Mouse (Mus musculus): Measurements from ENCODE around the gene Nxf1. TPM values are rescaled to one million over a fixed set of nuclear protein-coding genes. Genes with fewer than 3 reads are reported as not detected.

Nxf1 gene
- polyA plus RNA-seq (2016; fragmentation: Nextera tagmentation; extraction: Ambion mirVana): 254 and 275 TPM in 2 replicates

- Histone ChIP-seq H3K36me3 (replicated peaks) (peaks cover 62% of the 10 kb centered on the region), H3K27ac (peak within 1 kb of the TSS; percentile 95), H3K4me1 (peaks cover 31% of the 10 kb centered on the region), H3K9me3 (no peaks in the 10 kb centered on the region), H3K4me3 (peak within 1 kb of the TSS; percentile 99), H3K27me3 (ENCODE audit: poor library complexity, severe bottlenecking) (no peaks in the 10 kb centered on the region)
- WGBS: 1% methylated on average over 75 of the region's 75 CpGs
- DNase-seq (ENCODE audit: extremely low spot score, low spot score): peak; percentile 90
Measured at GRCm38 (mm10) chr19:8756635-8757387, at the start of gene Nxf1. Nxf1 (plus strand) TSS chr19:8757073.

DNA sequence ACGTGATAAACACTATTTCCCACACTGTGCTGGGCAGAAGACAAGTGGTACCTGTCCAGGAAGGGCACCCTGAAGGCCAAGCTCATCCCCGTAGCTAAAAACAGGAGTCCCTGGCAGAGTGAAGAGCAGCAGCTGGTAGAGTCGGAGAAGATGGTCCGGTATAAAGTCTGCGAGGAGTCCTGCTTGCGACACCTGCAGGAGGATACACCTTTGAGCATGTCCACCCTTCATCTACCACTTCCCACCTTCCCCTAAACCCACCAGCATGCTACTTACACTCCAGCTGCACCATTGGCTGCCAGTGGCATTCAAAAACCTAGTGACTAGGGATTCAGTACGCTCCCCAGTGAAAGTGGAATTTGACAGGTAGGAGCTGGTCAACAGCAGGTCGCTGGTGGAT is 47.9 kb upstream of the Nxf1 start:
- Histone ChIP-seq H3K27me3 (ENCODE audit: poor library complexity, severe bottlenecking) (no peaks in the 10 kb centered on the region), H3K36me3 (replicated peaks) (peaks cover 66% of the 10 kb centered on the region), H3K27ac (no peak overlapping the region), H3K9me3 (no peaks in the 10 kb centered on the region), H3K4me1 (peaks cover 28% of the 10 kb centered on the region), H3K4me3 (no peak overlapping the region)
- WGBS: 93% methylated on average over 8 of the region's 8 CpGs
- DNase-seq (ENCODE audit: extremely low spot score, low spot score): no peak

DNA sequence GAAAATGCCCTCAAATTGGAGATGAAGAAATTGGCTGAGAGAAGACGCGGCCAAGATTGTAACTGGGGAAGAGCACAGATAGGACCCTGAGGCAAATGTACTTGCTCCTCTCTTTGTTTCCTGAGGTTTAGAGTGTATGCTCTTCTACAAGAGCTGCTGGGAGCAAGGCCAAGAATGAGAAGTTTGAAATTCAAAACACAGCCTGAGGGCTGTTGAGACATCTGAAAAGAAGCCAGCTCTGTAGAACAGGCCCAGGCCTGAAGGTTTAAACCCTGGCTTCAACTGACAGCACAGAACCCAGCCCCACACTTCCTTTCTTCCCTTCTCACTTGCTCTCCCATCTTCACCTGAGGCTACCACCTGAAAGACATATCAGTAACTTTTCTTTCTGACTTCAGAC is 46.8 kb upstream of the Nxf1 start:
- 99% methylated on average over 2 of the region's 2 CpGs for WGBS

DNA sequence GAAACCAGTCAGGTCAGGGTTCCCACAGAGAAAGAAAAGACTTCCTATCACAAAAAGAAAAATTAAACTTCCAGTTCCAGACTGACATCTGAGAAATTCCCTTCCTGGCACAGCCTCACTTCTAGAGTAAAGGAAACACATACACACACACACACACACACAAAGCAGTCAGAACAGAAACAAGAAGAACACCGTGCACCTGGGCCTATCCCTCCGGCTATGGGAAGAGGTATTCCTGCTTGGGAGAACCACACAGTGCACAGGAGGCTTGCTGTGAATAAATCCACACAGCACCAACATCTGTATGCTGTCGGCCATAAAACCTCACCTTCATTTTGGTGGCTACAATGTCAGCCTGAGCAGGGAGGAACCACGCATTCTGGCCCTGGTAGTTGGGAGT is 45.4 kb upstream of the Nxf1 start:
- peak overlapping the region; percentile 94; the same call in 1 of the 2 replicates for H3K27ac ChIP-seq
- no peaks in the 10 kb centered on the region for H3K27me3 ChIP-seq (ENCODE audit: poor library complexity, severe bottlenecking)
- no peak for DNase-seq (ENCODE audit: extremely low spot score, low spot score)
- peaks cover 58% of the 10 kb centered on the region for H3K36me3 ChIP-seq (replicated peaks)
- no peaks in the 10 kb centered on the region for H3K9me3 ChIP-seq
- peaks cover 36% of the 10 kb centered on the region for H3K4me1 ChIP-seq
- peak overlapping the region; percentile 84 for H3K4me3 ChIP-seq
- 88% methylated on average over 4 of the region's 4 CpGs for WGBS

More for the DNA sequence above, 46.8 kb upstream of the Nxf1 start:
- no peak overlapping the region for H3K27ac ChIP-seq
- H3K27me3 ChIP-seq (ENCODE audit: poor library complexity, severe bottlenecking): no peaks in the 10 kb centered on the region
- peaks cover 36% of the 10 kb centered on the region for H3K4me1 ChIP-seq
- peaks cover 66% of the 10 kb centered on the region for H3K36me3 ChIP-seq (replicated peaks)
- H3K9me3 ChIP-seq: no peaks in the 10 kb centered on the region
- no peak for DNase-seq (ENCODE audit: extremely low spot score, low spot score)
- H3K4me3 ChIP-seq: no peak overlapping the region

GRCm38 (mm10) chr19:8711949-8712869 is 44.7 kb upstream of the Nxf1 start:
- Histone ChIP-seq H3K9me3 (no peaks in the 10 kb centered on the region), H3K4me3 (peak overlapping the region; percentile 84), H3K27ac (peak overlapping the region; percentile 94), H3K4me1 (peaks cover 36% of the 10 kb centered on the region), H3K27me3 (ENCODE audit: poor library complexity, severe bottlenecking) (no peaks in the 10 kb centered on the region), H3K36me3 (replicated peaks) (peaks cover 51% of the 10 kb centered on the region)
- 71% methylated on average over 10 of the region's 10 CpGs for WGBS
- DNase-seq (ENCODE audit: extremely low spot score, low spot score): no peak

DNA sequence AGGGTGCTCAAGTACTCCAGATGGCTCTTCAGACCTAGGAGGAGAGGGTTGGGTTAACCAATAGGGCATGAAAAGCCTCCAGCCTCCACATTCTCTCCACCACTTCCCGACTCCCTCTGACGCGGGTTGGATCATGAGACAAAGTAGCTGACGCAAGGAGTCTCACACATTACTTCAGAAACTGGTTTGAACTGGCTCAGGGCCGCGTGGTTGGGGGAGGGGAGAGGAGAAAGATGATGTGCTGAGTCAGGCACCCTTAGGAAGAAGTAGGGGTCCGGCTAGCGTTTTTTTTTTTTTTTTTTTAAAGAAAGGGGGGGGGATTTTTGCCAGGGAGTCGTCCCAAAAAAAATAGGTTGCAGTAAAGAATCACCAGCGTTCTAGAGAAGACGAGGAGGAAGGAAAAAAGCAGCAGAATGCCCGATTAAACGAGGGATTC is 44.0 kb upstream of the Nxf1 start:
- peak overlapping the region; percentile 84 for H3K4me3 ChIP-seq
- DNase-seq (ENCODE audit: extremely low spot score, low spot score): peak; percentile 86
- no peaks in the 10 kb centered on the region for H3K9me3 ChIP-seq
- WGBS: 0% methylated on average over 13 of the region's 13 CpGs
- no peaks in the 10 kb centered on the region for H3K27me3 ChIP-seq (ENCODE audit: poor library complexity, severe bottlenecking)
- H3K4me1 ChIP-seq: peaks cover 36% of the 10 kb centered on the region
- H3K36me3 ChIP-seq (replicated peaks): peaks cover 44% of the 10 kb centered on the region
- peak overlapping the region; percentile 94 for H3K27ac ChIP-seq

DNA sequence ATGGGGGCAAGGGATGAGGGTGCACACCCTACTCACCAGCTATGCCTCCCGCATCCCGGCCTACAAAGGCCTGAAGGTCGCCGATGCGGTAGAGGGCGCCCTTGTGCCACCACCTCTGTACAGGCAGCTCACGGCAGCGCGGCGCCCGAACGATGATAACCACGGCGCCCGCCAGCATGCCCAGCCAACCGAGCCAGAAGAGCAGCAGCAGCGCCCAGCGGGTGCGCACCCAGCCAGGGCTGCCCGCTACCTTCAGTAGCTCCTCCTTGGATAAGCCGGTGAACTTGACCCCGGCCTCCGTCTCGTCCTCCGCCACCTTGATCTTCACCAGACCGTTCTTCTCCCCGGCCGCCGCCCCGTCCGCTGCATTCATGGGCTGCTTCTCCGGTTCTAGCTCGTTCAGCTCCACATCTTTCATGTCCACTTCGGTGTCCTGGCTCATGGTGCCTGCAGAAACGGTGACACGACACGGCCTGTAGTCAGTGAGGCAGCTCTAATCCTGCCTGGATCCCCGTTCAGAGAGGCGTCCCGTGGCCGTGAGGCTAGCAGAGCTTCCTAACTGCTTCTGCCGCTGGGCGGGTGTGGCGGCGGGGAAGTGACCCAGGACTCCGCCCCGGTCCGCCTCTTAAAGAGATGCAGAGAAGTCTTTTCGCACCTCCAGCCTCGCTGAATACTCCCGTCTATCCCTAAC is 43.4 kb upstream of the Nxf1 start:
- Histone ChIP-seq H3K4me1 (peaks cover 36% of the 10 kb centered on the region), H3K9me3 (no peaks in the 10 kb centered on the region), H3K27ac (peak overlapping the region; percentile 94), H3K4me3 (peak overlapping the region; percentile 84), H3K36me3 (replicated peaks) (peaks cover 38% of the 10 kb centered on the region), H3K27me3 (ENCODE audit: poor library complexity, severe bottlenecking) (no peaks in the 10 kb centered on the region)
- peak; percentile 90 for DNase-seq (ENCODE audit: extremely low spot score, low spot score)
- under 1% methylated on average over 51 of the region's 51 CpGs for WGBS

GRCm38 (mm10) chr19:8713997-8714652 is 42.7 kb upstream of the Nxf1 start:
- Histone ChIP-seq H3K9me3 (no peaks in the 10 kb centered on the region), H3K27ac (peak overlapping the region; percentile 94), H3K36me3 (replicated peaks) (peaks cover 32% of the 10 kb centered on the region), H3K4me3 (peak overlapping the region; percentile 84), H3K4me1 (peaks cover 36% of the 10 kb centered on the region), H3K27me3 (ENCODE audit: poor library complexity, severe bottlenecking) (no peaks in the 10 kb centered on the region)
- 9% methylated on average over 13 of the region's 13 CpGs for WGBS
- DNase-seq (ENCODE audit: extremely low spot score, low spot score): no peak

DNA sequence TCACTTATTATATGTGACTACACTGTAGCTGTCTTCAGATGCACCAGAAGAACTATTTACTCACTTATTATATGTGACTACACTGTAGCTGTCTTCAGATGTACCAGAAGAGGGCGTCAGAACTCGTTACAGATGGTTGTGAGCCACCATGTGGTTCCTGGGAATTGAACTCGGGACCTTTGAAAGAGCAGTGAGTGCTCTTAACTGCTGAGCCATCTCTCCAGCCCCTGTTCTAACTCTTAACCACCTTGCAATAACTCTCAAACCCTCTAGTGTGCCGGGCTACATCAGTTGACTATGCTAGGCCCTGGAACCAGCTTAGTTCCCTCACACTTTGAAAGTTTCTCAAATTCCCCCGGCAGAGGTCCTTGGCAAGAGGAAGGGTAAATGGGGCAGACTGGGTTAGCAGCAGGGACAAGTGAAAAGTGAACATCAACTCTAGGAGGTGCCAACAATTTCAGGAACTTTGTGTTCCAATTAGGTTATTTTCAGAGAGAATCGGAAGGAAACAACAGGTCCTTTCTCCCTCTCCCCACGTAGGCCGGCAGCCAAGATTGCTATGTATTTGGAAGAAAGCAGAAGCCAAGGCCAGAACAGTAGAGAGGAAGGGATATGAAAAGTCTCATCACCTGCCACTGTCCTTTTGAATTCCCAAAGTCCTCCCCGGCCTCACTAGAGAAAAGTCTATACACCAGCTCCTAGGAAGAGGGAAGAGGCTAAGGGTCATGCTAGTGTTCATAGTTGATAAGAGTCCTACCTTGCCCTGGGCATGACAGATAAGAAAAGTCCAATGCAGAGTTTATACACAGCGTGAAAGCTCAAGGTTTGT is 42.0 kb upstream of the Nxf1 start:
- Histone ChIP-seq H3K9me3 (no peaks in the 10 kb centered on the region), H3K36me3 (replicated peaks) (peaks cover 24% of the 10 kb centered on the region), H3K27ac (peak overlapping the region; percentile 51; the same call in 1 of the 2 replicates), H3K4me1 (peaks cover 36% of the 10 kb centered on the region), H3K4me3 (peak overlapping the region; percentile 84; the same call in 1 of the 2 replicates), H3K27me3 (ENCODE audit: poor library complexity, severe bottlenecking) (no peaks in the 10 kb centered on the region)
- 78% methylated on average over 10 of the region's 10 CpGs for WGBS
- no peak for DNase-seq (ENCODE audit: extremely low spot score, low spot score)

DNA sequence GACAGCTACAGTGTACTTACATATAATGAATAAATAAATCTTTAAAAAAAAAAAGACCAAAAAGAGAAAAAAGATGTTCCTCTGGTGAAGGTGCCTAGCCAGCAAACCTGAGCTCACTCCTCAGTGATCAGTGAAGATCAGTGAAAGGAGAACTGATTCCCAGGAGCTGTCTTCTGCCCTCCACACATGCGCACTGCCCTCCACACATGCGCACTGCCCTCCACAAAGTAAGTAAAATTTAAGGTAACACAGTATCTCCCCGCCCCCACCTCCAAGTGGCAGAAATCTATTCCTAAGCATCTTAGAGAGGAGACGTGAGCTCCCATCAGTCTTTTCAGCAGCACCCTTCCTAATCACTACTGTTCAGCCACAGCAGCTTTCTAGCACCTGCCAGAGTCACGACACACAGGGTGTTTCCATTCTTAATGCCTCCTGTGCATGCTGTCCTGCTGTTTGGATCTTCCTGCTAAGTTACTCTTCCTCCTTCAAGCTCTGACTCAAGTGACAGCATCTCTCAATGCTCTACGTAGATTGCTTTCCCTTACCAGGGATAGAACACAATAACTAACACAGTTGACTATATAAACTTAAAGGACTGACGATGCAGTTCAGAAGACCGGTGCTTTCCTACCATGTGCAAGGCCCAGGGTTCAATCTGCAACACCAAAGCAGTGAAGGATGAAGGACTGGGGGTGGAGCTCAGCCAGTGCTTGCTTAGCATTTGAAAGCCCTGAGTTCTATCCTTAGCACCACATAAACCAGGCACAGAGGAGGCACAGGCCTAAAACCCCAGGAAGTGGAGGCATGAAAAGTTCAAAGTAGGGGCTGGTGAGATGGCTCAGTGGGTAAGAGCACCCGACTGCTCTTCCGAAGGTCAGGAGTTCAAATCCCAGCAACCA is 40.8 kb upstream of the Nxf1 start:
- H3K36me3 ChIP-seq (replicated peaks): peaks cover 12% of the 10 kb centered on the region
- H3K27ac ChIP-seq: no peak overlapping the region
- no peaks in the 10 kb centered on the region for H3K9me3 ChIP-seq
- WGBS: 70% methylated on average over 10 of the region's 10 CpGs
- DNase-seq (ENCODE audit: extremely low spot score, low spot score): no peak
- no peak overlapping the region for H3K4me3 ChIP-seq
- no peaks in the 10 kb centered on the region for H3K27me3 ChIP-seq (ENCODE audit: poor library complexity, severe bottlenecking)
- peaks cover 26% of the 10 kb centered on the region for H3K4me1 ChIP-seq
